Mouse (Mus musculus): ENCODE data around the gene Lhx6.

GRCm38 (mm10) chr2:36103069-36103554, 2.1 kb downstream of the Lhx6 start:
- TF ChIP-seq MXI1 (IDR thresholded peaks at IDR 0.05; ENCODE audit: low read depth, low read length) = no peak
- TF ChIP-seq GABPA (IDR thresholded peaks at IDR 0.05; ENCODE audit: insufficient replicate concordance, low read depth, low read length) = no peak
- TF ChIP-seq CTCF (conservative IDR thresholded peaks at IDR 0.05 in 1 of 2, IDR thresholded peaks at IDR 0.05 in 1 of 2; ENCODE audit: low read depth in 2 of 2, low read length in 2 of 2) = no peak
- TF ChIP-seq CHD1 (IDR thresholded peaks at IDR 0.05; ENCODE audit: low read depth, low read length) = no peak
- no peak for TF ChIP-seq MEF2A (IDR thresholded peaks at IDR 0.05; ENCODE audit: borderline replicate concordance, low read depth, low read length)
- no peak for TF ChIP-seq ZMIZ1 (IDR thresholded peaks at IDR 0.05; ENCODE audit: low read depth, low read length)
- no peak for TF ChIP-seq MAFK (IDR thresholded peaks at IDR 0.05; ENCODE audit: insufficient replicate concordance, low read length)
- TF ChIP-seq POLR2A (IDR thresholded peaks at IDR 0.05; ENCODE audit: low read depth, low read length) = no peak
- TF ChIP-seq USF1 (IDR thresholded peaks at IDR 0.05; ENCODE audit: low read depth, low read length) = no peak
- no peak for TF ChIP-seq RCOR1 (conservative IDR thresholded peaks at IDR 0.05; ENCODE audit: low read depth, low read length)
- TF ChIP-seq JUND (conservative IDR thresholded peaks at IDR 0.05; ENCODE audit: low read depth, low read length) = no peak
- TF ChIP-seq KAT2A (IDR thresholded peaks at IDR 0.05; ENCODE audit: insufficient replicate concordance, low read length) = no peak
- no peak for TF ChIP-seq MAX (IDR thresholded peaks at IDR 0.05; ENCODE audit: low read length)
- no peak for TF ChIP-seq SIN3A (IDR thresholded peaks at IDR 0.05; ENCODE audit: low read length)

Measured in CH12.LX (cell line).